Mouse (Mus musculus): Measurements from ENCODE around the gene Tab3. TPM values are rescaled to one million over a fixed set of nuclear protein-coding genes. Genes with fewer than 3 reads are reported as not detected.

The Tab3 gene
- total RNA-seq (2022), result 10 to 100 TPM in 2 of 4 experiments, 1 to 10 TPM in 2; 8.6 to 11.3 (median 9.5) TPM

DNA sequence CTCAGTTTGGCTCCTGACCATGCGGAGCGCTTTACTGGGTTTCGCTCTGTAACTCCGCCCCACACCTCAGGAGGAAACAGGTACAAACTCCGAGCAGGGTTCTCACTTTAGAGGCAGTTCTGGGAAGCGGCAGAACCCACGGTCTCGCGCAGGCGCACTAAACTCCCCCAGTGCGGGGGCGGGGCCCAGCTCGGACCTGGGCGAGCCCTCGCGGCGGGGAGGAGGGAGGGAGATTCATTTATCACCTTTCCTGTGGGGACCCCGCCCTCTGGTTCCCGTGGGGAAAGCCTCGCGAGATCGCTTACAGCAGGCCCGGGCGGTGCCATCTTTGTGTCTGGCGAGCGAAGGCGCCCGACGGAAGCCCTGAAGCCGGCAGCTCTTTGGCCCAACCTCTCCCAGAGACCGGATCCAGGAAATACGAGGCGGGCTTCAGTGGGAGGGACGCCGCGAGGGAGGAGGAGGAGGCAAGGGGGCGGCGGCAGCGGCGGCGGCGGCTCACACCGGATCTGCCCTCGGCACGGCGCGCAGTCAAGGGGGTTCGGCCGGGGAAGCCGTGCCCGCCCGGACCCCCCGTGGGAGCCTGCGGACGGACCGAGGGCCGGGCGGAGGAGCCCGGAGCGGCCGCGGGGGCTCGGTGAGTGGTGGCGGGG is at the start of gene Tab3:
Gene Tab3, plus strand, starts transcription at position 491 of the 650 bp plus-strand sequence.
- DNase-seq (ENCODE audit: low spot score), result peak; percentile 93

DNA sequence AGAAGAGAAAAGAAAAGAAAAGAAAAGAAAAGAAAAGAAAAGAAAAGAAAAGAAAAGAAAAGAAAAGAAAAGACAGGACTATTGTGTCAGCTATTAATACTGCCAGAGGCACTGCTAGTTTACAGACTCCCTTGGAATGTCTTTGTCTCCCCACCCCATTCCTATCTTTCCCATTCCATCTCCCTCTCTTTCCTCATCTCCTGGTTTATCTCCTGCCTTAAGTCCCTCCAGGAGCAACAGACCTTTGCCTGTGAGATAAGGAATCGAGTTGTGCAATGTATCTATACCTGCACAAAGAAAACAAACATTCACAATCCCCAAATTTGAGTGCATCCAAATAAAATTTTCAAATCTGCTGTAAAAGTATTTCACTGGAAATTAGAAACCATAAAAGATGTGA is 48.3 kb upstream of the Tab3 start:
- DNase-seq (ENCODE audit: low spot score), result no peak

DNA sequence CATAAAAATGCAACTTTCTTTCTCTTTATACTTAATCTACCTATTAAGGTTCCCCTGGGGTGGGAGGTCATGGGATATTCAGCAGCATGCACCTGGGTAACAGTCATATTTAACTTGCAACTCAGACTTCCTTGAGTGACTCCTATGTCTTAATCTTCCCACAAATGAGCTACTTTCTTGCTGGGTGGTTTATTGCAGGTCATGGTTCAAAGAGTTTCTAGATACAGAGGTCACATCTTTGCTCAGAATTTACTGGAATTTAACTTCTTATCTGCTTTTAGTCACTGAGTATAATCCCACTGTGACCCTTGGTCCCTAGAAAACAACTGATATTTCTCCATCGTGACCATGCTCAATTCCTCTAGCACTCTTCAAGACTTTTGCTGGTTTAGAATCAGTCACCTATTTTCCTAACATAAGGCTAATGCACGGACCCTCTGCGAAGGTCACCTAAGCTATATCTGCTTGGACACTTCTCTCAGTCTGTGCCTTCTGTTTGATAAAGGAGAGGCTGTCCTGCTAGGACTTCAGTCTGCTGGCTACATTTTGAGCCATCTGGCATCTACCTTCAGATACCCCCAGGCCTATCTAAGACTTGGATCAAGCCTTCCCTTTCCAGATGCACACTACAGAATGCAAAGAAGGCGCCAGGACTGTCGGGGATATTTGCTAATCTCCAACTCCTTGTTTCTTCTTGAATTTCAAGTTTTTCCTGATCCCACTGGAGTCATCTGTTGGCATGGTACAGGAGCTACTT is 47.4 kb upstream of the Tab3 start:
- no peak for DNase-seq (ENCODE audit: low spot score)

DNA sequence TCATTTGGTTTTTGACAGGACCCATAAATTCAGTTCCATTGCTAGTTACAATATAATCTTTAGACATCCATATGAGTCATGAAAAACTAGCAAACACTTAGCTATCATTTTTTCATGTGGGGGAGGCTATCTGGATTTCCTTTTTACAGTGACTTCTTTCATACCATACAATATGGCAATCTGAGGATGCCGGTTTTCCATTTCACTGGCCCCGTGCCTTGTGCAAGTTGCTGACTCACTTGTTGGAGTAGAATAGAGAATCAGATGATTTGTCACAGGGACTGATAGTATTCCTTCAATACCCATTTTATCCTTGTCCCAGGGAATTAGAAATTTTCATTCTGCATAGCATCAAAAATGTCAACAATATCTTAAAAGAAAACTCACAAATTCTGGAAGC is 14.9 kb upstream of the Tab3 start:
- no peak for DNase-seq (ENCODE audit: low spot score)

DNA sequence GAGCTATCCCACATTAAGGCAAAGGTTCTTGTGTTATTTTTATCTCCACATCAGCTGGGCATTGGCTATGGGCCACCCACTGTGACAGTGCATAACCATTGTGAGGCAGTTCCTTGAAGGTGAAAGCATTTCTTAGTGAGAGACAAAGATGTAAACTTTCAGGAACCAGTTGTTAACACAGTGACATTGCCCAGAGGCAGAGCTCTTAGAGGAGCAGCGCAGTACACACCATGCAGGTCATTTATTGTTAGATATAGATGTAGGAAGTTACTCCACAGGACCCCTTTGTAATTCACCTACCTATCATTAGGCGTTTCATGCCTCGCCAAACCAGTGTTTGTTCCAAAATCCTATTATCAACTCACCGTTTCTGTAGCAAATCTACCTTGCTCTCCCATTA is 7.6 kb upstream of the Tab3 start:
- DNase-seq (ENCODE audit: low spot score), result no peak

DNA sequence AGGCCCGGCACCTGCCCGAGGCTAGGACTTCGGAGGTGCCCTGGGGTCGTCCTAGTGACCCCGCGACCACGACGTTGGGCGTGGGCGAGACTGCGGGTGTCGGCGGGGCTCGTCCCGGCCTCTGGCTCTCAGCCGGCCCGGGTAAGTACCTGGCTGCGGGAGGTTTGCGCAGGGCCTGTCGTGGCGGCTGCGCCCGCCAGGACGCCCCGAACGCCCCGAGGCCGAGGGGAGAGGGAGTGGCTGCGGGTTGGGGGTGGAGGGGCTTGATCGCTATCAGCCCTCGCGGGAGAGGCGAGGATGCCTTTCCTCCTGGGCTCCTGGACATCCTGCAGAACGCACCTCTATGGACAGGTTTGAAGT is 340 bp downstream of the Tab3 start:
- no peak for DNase-seq (ENCODE audit: low spot score)

GRCm38 (mm10) chrX:85576310-85576709 is 2.5 kb downstream of the Tab3 start:
- DNase-seq (ENCODE audit: low spot score), result no peak

GRCm38 (mm10) chrX:85580768-85581167 is 6.9 kb downstream of the Tab3 start:
- DNase-seq (ENCODE audit: low spot score), result no peak

GRCm38 (mm10) chrX:85582517-85582916 is 8.7 kb downstream of the Tab3 start:
- no peak for DNase-seq (ENCODE audit: low spot score)

DNA sequence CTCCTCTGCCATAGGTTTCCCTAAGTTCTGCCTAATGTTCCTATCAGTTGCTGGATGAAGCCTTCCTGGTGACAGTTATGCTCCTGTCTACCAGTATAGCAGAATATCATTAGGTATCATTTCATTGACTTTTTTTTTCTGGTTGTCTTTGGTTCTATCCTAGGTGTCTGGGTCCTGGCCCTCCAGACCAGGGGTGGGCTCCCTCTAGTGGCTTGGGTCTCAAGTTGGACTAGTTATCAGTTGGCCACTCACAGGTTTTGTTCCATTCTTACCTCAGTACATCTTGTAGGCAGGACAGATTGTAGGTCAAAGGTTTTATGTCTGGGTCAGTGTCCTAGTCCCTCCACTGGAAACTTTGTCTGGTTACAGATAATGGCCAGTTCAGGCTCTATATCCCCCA is 11.8 kb downstream of the Tab3 start:
- no peak for DNase-seq (ENCODE audit: low spot score)

- DNase-seq (ENCODE audit: low spot score), result no peak
These were observed 40.9 kb downstream of the Tab3 start for GRCm38 (mm10) chrX:85614701-85615100.

DNA sequence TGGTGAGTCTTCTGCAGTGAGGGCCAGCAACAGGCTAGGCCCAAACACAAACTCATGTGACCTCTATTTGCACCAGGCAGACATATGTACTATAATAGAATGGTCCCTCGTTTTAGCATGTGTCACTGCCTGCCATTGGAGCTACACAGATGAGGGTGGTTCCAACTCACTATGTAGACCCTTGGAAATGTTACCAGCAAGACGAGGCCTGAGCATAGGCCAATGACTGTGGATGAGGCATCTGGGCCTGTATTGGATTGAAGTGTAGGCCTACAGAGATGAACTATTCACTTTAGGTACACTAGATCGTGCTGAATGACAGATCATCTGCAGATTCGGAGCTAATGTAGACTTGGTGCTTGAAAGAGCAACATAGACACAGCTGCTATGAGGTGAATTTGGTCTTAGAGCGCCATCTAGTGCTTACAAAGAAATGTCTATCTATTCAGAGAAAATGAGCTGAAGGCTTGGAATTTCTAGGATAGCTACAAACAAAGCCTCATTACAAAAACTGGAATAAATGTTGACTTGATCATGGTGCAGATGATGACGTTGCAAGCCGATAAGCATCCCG is 72.5 kb downstream of the Tab3 start:
- peak; percentile 14 for DNase-seq (ENCODE audit: low spot score)

GRCm38 (mm10) chrX:85676808-85677207 is 103.0 kb downstream of the Tab3 start:
- DNase-seq (ENCODE audit: low spot score), result peak; percentile 16

GRCm38 (mm10) chrX:85682125-85682524 is 108.3 kb downstream of the Tab3 start:
- no peak for DNase-seq (ENCODE audit: low spot score)

- no peak for DNase-seq (ENCODE audit: low spot score)
These were observed 109.9 kb downstream of the Tab3 start for GRCm38 (mm10) chrX:85683723-85684122.

Small RNA genes within 50 kb of the gene (microRNA-seq; reads per million reads assigned to microRNA genes)
- gene Gm44378, result not detected

Other genes with a start within 250 kb of the Tab3 start
- gene Gk, start 202.8 kb downstream of the Tab3 start, total RNA-seq (2022), result 10 to 100 TPM; 24.3 to 32.7 (median 25.1) TPM

Data from heart, adult 8-10 months (tissue).